Mouse (Mus musculus) left cerebral cortex, postnatal 10 days (tissue): ENCODE data around the gene 4930595D18Rik. TPM values are rescaled to one million over a fixed set of nuclear protein-coding genes. Genes with fewer than 3 reads are reported as not detected.

ENCODE experiments used
- DNase-seq, 2 experiments: peaks; one replicate each; pipeline ENCODE4 v3.0.0; 2021 to 2022; ENCODE audit warnings: low spot score in 2 of 2, mixed read lengths in 1 of 2; ENCODE audit errors: extremely low spot score in 1 of 2
- intact Hi-C: fragments of 180-260 bp; cut with DNase I; formaldehyde crosslinking; loops from one replicate; pipeline ENCODE4 v1.15.1; 2025
- total RNA-seq, 2 experiments: library from RNA; stranded (reverse); gene quantifications; 2 replicates each; pipeline ENCODE4 v1.2.3; 2021

The 4930595D18Rik gene
- total RNA-seq, 2 experiments from 2014 or later = not detected

- DNase-seq = no peak
- intact Hi-C loops = no loop called here
Observed at GRCm38 (mm10) chr12:111149495-111150235, 34.6 kb downstream of the 4930595D18Rik start.

GRCm38 (mm10) chr12:111145269-111145668 lies 39.0 kb downstream of the 4930595D18Rik start:
- DNase-seq = peak; percentile 66 to 70
- intact Hi-C loops = no loop called here

- intact Hi-C loops = no loop called here
- no peak for DNase-seq
Observed at GRCm38 (mm10) chr12:111144598-111144997, 39.7 kb downstream of the 4930595D18Rik start.

- peak in 1 of 2 experiments; percentile 59 for DNase-seq
- intact Hi-C loops = no loop called here
Observed at GRCm38 (mm10) chr12:111143509-111144063, 40.7 kb downstream of the 4930595D18Rik start.

- intact Hi-C loops = no loop called here
- DNase-seq = no peak
Observed at GRCm38 (mm10) chr12:111143005-111143508, 41.2 kb downstream of the 4930595D18Rik start.

- intact Hi-C loops = no loop called here
- no peak for DNase-seq
Observed at GRCm38 (mm10) chr12:111137079-111137478, 47.2 kb downstream of the 4930595D18Rik start.

GRCm38 (mm10) chr12:111135953-111136352 lies 48.3 kb downstream of the 4930595D18Rik start:
- no peak for DNase-seq
- intact Hi-C loops = no loop called here

GRCm38 (mm10) chr12:111134791-111135733 lies 49.2 kb downstream of the 4930595D18Rik start:
- intact Hi-C loops = no loop called here
- peak in 1 of 2 experiments; percentile 45 for DNase-seq

- intact Hi-C loops = no loop called here
- DNase-seq = no peak
Observed at GRCm38 (mm10) chr12:111134169-111134568, 50.1 kb downstream of the 4930595D18Rik start.

- intact Hi-C loops = no loop called here
- DNase-seq = no peak
Observed at GRCm38 (mm10) chr12:111125666-111126065, 58.6 kb downstream of the 4930595D18Rik start.

GRCm38 (mm10) chr12:111124601-111125260 lies 59.6 kb downstream of the 4930595D18Rik start:
- DNase-seq = no peak

GRCm38 (mm10) chr12:111122332-111122852 lies 61.9 kb downstream of the 4930595D18Rik start:
- intact Hi-C loops = no loop called here
- no peak for DNase-seq

More at GRCm38 (mm10) chr12:111124601-111125260, 59.6 kb downstream of the 4930595D18Rik start:
- intact Hi-C loops = no loop called here

- no peak for DNase-seq
- intact Hi-C loops = no loop called here
Observed at GRCm38 (mm10) chr12:111120976-111121645, 63.2 kb downstream of the 4930595D18Rik start.

GRCm38 (mm10) chr12:111119506-111120085 lies 64.7 kb downstream of the 4930595D18Rik start:
- intact Hi-C loops = no loop called here

GRCm38 (mm10) chr12:111114593-111114992 lies 69.7 kb downstream of the 4930595D18Rik start:
- no peak for DNase-seq
- intact Hi-C loops = no loop called here

More at GRCm38 (mm10) chr12:111119506-111120085, 64.7 kb downstream of the 4930595D18Rik start:
- DNase-seq = no peak

GRCm38 (mm10) chr12:111111176-111111575 lies 73.1 kb downstream of the 4930595D18Rik start:
- no peak for DNase-seq
- intact Hi-C loops = no loop called here
